Mouse (Mus musculus) ES-E14 (cell line): ENCODE measurements around the gene Plekha4. TPM values are rescaled to one million over a fixed set of nuclear protein-coding genes. Genes with fewer than 3 reads are reported as not detected.

ENCODE experiments used
- DNase-seq: peaks from one replicate; pipeline ENCODE4 v3.0.0-alpha.2; 2013; ENCODE audit warnings: low read depth, low spot score
- H3K27ac ChIP-seq: 2 replicates; pipeline ENCODE4 v1.5.1; 2012; ENCODE audit warnings: low read depth, mild to moderate bottlenecking, low read length, moderate library complexity, mixed read lengths; ENCODE audit not compliant: poor library complexity, insufficient read depth, severe bottlenecking
- H3K36me3 ChIP-seq: 2 replicates; pipeline ENCODE4 v1.6.1; 2012; ENCODE audit warnings: mild to moderate bottlenecking, low read length, moderate library complexity, mixed read lengths; ENCODE audit not compliant: control insufficient read depth, poor library complexity, insufficient read depth, severe bottlenecking
- H3K4me1 ChIP-seq, 2 experiments: fragments of 150-350 bp in 1 of 2; sonication (generic) in 1 of 2; 2 replicates each; pipeline ENCODE4 v1.6.1; 2012; ENCODE audit warnings: low read length in 2 of 2, mild to moderate bottlenecking in 1 of 2, mixed read lengths in 1 of 2; ENCODE audit not compliant: control insufficient read depth in 2 of 2, insufficient read depth in 2 of 2, poor library complexity in 1 of 2
- H3K4me3 ChIP-seq, 2 experiments: fragments of 150-350 bp in 1 of 2; sonication (generic) in 1 of 2; 2 replicates each; pipeline ENCODE4 v1.5.1; 2012; ENCODE audit warnings: low read length in 2 of 2, low read depth in 1 of 2, mild to moderate bottlenecking in 1 of 2, mixed read lengths in 1 of 2; ENCODE audit not compliant: insufficient read depth in 1 of 2, poor library complexity in 1 of 2, severe bottlenecking in 1 of 2
- H3K9ac ChIP-seq: 2 replicates; pipeline ENCODE4 v1.6.1; 2012; ENCODE audit warnings: low read depth, mild to moderate bottlenecking, low read length, mixed read lengths; ENCODE audit not compliant: poor library complexity, insufficient read depth, severe bottlenecking
- H3K9me3 ChIP-seq: fragments of 150-350 bp; sonication (generic); 2 replicates; pipeline ENCODE4 v1.6.1; 2012; ENCODE audit warnings: low read depth, mild to moderate bottlenecking, low read length; ENCODE audit not compliant: control insufficient read depth, insufficient read depth
- CHD2 ChIP-seq: IDR thresholded peaks from 2 replicates; pipeline ENCODE4 v1.6.1; 2014; ENCODE audit warnings: mild to moderate bottlenecking, low read depth, low read length, inconsistent platforms
- HCFC1 ChIP-seq: IDR thresholded peaks from 2 replicates; pipeline ENCODE4 v1.6.1; 2012; ENCODE audit warnings: low read length, inconsistent platforms, borderline replicate concordance; ENCODE audit not compliant: insufficient read depth
- MAFK ChIP-seq: IDR thresholded peaks from 2 replicates; pipeline ENCODE4 v1.6.1; 2014; ENCODE audit warnings: mild to moderate bottlenecking, low read depth, low read length, inconsistent platforms; ENCODE audit not compliant: insufficient read depth
- ZC3H11A ChIP-seq: IDR thresholded peaks from 2 replicates; pipeline ENCODE4 v1.6.1; 2012; ENCODE audit warnings: low read depth, mild to moderate bottlenecking, inconsistent platforms, low read length, borderline replicate concordance
- ZNF384 ChIP-seq: IDR thresholded peaks from 2 replicates; pipeline ENCODE4 v1.6.1; 2012; ENCODE audit warnings: low read depth, low read length, inconsistent platforms
- in situ Hi-C, 2 experiments: fragments of 600-800 bp; cut with MboI; formaldehyde crosslinking; loops; one replicate each; pipeline ENCODE4 v1.15.1; 2025; ENCODE audit warnings: low sequenced_read_pairs in 2 of 2, inconsistent platforms in 1 of 2; ENCODE audit not compliant: unreplicated experiment in 2 of 2
- total RNA-seq: library from RNA; depleted of rRNA; stranded (reverse); fragments of 300-350 nt; gene quantifications from 2 replicates; pipeline ENCODE4 v1.2.3, GENCODE M21; 2012

Gene Plekha4
- total RNA-seq, 1 experiment, result 17.8 TPM

DNA sequence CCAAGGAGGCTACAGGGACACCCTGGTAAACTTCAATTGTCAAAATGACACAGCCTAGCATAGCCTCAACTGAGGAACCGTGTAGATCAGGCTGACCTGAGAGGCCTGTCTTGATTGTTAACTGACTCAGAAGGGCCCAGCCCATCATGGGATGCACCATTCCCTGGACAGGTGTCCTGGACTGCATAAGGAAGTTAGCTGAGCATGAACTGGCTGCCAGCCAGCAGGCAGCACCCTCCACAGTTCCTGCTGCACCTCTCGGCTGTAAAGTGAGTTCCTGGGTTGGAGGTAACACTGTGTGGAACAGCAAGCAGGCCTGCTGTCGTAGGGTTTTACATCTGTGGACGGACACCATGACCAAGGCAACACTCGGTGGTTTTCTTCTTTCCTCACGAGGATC, 18.5 kb upstream of the Plekha4 start:
- H3K4me3 ChIP-seq, result no peak overlapping the region
- DNase-seq, result no peak
- peaks cover 7% of the 10 kb centered on the region; the same call in 1 of the 2 replicates for H3K36me3 ChIP-seq
- H3K27ac ChIP-seq, result no peak overlapping the region
- H3K4me1 ChIP-seq, result peaks cover 0 to 3% of the 10 kb centered on the region in 2 experiments; a peak in 1 of 4 replicates
- TF ChIP-seq HCFC1 (no peak), ZNF384 (no peak), MAFK (no peak), ZC3H11A (no peak), CHD2 (no peak)
- H3K9ac ChIP-seq, result no peak overlapping the region
- H3K9me3 ChIP-seq, result no peaks in the 10 kb centered on the region
- in situ Hi-C loops, result no loop called here

DNA sequence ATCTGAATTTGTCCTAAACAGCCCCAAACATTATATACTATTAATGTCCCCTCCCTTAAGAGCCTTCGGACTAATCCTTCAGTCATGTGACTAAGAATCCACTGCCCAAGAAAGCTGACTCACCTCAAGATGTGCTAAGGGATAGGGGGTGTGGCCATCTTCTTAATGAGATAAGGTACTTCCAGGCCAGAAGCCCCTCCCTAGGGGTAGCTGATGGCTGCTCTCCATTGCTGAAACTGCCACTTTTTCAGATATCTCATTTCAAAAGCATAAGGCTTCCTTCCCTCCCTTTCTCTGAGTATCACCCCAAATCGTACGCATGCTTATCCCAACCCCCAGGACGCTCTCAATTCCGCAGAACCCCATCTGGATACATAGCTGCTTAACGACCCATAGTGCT, 17.6 kb upstream of the Plekha4 start:
- H3K27ac ChIP-seq, result no peak overlapping the region
- no peak for TF ChIP-seq CHD2
- no peak for TF ChIP-seq ZC3H11A
- no peak for TF ChIP-seq ZNF384
- TF ChIP-seq MAFK, result 0 out of 2 replicates have a peak, but pooled peaks have one; percentile 16
- no peak for TF ChIP-seq HCFC1
- no peak for DNase-seq
- no peak overlapping the region for H3K4me3 ChIP-seq
- H3K9ac ChIP-seq, result no peak overlapping the region
- peaks cover 5% of the 10 kb centered on the region; the same call in 1 of the 2 replicates for H3K36me3 ChIP-seq
- peaks cover 0 to 5% of the 10 kb centered on the region in 2 experiments; a peak in 2 of 4 replicates for H3K4me1 ChIP-seq
- H3K9me3 ChIP-seq, result no peaks in the 10 kb centered on the region
- in situ Hi-C loops, result no loop called here

DNA sequence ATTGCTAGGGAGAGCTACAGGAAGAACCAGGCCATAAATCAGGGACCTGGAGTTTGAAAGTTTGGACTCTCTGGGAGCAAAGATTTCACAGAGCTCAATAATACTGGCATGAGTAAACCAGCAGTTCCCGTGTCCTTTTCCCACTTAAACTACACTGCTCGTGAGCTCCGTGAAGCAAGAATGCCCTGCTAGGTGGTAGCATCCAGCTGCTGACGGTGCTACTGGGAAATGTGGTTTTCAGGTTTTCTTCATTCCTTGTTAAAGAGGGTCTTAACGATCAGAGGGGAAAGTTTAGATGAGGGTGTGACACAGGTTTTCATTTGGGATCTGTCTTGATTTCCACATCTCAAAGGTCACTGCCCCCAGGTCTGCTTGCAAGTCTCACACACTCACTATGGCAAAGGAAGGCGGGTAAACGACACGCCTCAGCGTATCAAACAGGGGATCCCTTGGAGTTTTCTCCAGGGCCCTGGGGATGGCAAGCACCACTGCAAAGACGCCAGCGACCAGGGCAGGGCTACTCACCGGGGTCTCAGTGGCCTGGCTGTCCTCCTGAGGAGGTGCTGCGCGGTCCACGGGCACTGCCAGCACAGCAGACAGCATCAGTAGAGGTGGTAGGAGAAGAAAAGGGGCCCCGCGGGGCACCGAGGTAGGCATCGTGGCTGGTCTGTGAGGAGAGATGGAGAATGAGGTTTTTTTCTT, 16.8 kb upstream of the Plekha4 start:
- no peak for TF ChIP-seq CHD2
- no peak for DNase-seq
- H3K36me3 ChIP-seq, result peaks cover 5% of the 10 kb centered on the region; the same call in 1 of the 2 replicates
- peaks cover 0 to 12% of the 10 kb centered on the region in 2 experiments; a peak in 3 of 4 replicates for H3K4me1 ChIP-seq
- H3K27ac ChIP-seq, result no peak overlapping the region
- in situ Hi-C loops, result no loop called here
- peak overlapping the region; percentile 74 to 99 for H3K4me3 ChIP-seq
- peak overlapping the region; percentile 85 for H3K9ac ChIP-seq
- no peaks in the 10 kb centered on the region for H3K9me3 ChIP-seq

DNA sequence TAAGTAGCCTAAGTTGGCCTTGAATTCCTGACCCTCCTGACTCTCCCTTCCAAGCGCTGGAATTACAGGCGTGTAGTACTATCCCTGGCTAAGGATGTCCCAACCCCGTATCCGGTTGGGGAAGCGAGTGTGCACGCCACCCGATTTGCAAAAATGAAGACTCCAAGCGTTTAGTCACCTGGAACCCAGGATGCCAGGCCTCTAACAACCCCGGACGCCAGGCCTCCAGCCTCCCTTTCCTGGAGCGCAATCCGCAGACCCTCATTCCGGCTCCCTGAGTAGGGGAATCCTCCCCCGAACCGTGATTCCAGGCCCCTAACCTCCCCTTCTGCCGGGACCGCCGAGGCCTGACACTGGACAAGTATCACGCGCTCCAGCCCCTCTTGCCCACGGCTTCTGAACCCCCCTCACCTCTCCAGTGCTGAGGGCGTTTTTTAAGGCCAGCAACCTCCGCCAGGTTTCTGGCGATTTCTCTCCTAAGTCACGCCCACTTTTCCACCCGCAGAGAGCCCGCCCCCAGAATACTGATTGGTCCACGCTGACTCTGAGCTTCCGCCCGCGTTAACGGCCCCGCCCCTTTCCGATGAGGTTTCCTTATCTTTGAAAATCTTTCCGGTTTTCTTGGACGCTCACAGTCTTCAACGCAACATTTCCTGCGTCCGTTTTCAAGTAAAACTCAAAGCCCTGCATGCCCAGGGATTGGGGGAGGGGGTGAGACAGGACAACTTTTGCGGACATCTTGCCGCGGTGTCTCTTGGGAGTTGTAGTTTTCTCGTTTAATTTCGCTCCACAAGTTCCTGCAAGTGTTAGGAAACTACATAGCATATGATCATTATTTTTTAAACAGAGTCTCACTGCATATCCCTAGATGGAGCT, 16.0 kb upstream of the Plekha4 start, which contains the start of gene Nucb1:
Gene Nucb1 (minus strand): TSS at position 495 of the 876 bp plus-strand sequence.
- peak within 1 kb of the TSS; percentile 85 for H3K9ac ChIP-seq
- peak; percentile 95 for DNase-seq
- in situ Hi-C loops, result no loop called here
- no peaks in the 10 kb centered on the region for H3K9me3 ChIP-seq
- H3K27ac ChIP-seq, result peak within 1 kb of the TSS; percentile 93
- H3K4me3 ChIP-seq, result peak within 1 kb of the TSS; percentile 74 to 99
- peaks cover 5% of the 10 kb centered on the region; the same call in 1 of the 2 replicates for H3K36me3 ChIP-seq
- TF ChIP-seq HCFC1 (peak; percentile 96), ZC3H11A (no peak), CHD2 (peak; percentile 62; the same call in 1 of the 2 replicates), MAFK (no peak)
- H3K4me1 ChIP-seq, result peaks cover 4 to 19% of the 10 kb centered on the region in 2 experiments; a peak in 3 of 4 replicates
